ENCODE assay signal across 9 mouse cellular contexts in the genomic region with DNA sequence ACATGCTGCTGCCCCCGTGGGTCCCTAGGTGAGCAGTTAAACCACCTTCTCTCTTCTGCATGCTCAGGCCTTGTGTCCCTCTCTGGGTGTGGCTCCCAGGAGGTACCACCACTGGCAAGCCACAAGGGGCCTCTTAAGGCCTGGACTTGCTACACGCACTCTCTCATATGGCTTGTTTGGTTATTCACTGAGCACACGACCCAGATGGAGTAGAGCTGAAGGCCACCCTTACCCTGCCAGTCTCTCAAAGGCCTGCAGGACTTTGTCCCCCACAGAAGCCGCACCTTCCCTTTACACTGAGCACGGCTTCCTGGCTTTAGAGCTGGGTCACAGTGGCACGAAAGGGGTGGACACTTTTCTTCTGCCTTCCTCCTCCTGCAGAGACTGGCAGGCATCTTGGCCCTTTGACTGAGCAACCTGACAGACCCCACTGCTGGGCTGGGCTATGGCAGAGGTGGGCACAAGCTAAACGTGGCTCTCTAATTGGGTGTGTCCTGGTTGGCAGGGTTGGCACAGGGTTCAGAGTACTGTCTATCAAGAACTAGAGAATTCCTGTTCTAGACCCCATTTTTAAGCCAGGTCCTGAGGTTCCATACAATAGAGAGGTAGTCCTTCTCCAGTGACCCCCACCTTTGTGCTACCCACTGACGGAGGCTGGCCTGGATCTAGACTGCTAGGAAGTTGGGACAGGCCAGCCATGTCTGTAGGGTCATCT. TPM values are rescaled to one million over a fixed set of nuclear protein-coding genes. Genes with fewer than 3 reads are reported as not detected.
DNase-seq lines count a peak whose midpoint lies in the region; ATAC-seq and TF ChIP-seq lines count a peak whose summit lies in the region.
"Had no signal": no experiment of that assay in that cellular context is flagged by ENCODE, and none has a peak within 500 bp of the region (broad histone marks: within the 10 kb centered on the region; RNA-seq: fewer than 3 reads in every experiment).

No protein-coding gene starts in this region.

- no peak overlapping the region for H3K4me2 ChIP-seq in liver, embryonic 16.5 days (ENCODE audit: low read depth, low read length)

- DNase-seq in kidney, adult 18-20 months: peak; percentile 12
- no peak for DNase-seq in kidney, adult 9 months
- peak; percentile 59 for DNase-seq in G1E (ENCODE audit: low spot score)
- no peak for DNase-seq in layer of hippocampus, postnatal 36 days
- DNase-seq in gastrocnemius, postnatal 4 days (ENCODE audit: low spot score in 2 of 2): no peak

- no peak for ATAC-seq in G1E (ENCODE audit: extremely low read depth, insufficient number of reproducible peaks, low FRiP score, poor library complexity, severe bottlenecking)
- ATAC-seq in granulocyte monocyte progenitor cell, adult 5-6 weeks (replicated peaks; ENCODE audit: poor library complexity, severe bottlenecking): peak; percentile 7
- ATAC-seq in liver, embryonic 16.5 days (ENCODE audit: low read depth): no peak
- ATAC-seq in megakaryocyte-erythroid progenitor cell, adult 5-6 weeks (replicated peaks; ENCODE audit: low FRiP score, low TSS enrichment, poor library complexity, severe bottlenecking): no peak

- no peaks in the 10 kb centered on the region for H3K27me3 ChIP-seq in G1E (ENCODE audit: insufficient read depth, low read length)
- no peaks in the 10 kb centered on the region for H3K27me3 ChIP-seq in liver, embryonic 16.5 days (ENCODE audit: control insufficient read depth, insufficient read depth, low read depth, low read length)

- H3K9me3 ChIP-seq in G1E (replicated peaks): peaks cover 6% of the 10 kb centered on the region
- no peaks in the 10 kb centered on the region for H3K9me3 ChIP-seq in liver, embryonic 16.5 days (replicated peaks; ENCODE audit: control insufficient read depth, low read length)

- H3K4me3 ChIP-seq in G1E (ENCODE audit: low read depth, low read length): peak overlapping the region; percentile 73
- H3K4me3 ChIP-seq in liver, embryonic 16.5 days (ENCODE audit: low read depth, low read length): no peak overlapping the region

- no peak for TF ChIP-seq CTCF in G1E (IDR thresholded peaks at IDR 0.05; ENCODE audit: low read depth, low read length)

- peaks cover 53% of the 10 kb centered on the region for H3K36me3 ChIP-seq in G1E (replicated peaks)
- no peaks in the 10 kb centered on the region for H3K36me3 ChIP-seq in liver, embryonic 16.5 days (ENCODE audit: control insufficient read depth, insufficient read depth)

- H3K27ac ChIP-seq in liver, embryonic 16.5 days (ENCODE audit: low read length): peak overlapping the region; percentile 18; the same call in 1 of the 2 replicates
- H3K27ac ChIP-seq: liver, embryonic 14.5 days had no signal

- H3K4me1 ChIP-seq in G1E (ENCODE audit: insufficient read depth, low read depth, low read length): peaks cover 95% of the 10 kb centered on the region
- peaks cover 16% of the 10 kb centered on the region for H3K4me1 ChIP-seq in liver, embryonic 16.5 days (ENCODE audit: control insufficient read depth, low read depth, low read length)

- WGBS in liver, embryonic 16.5 days (ENCODE audit: insufficient replicate concordance): 26% methylated on average over 8 of the region's 8 CpGs

- H3K9ac ChIP-seq in liver, embryonic 16.5 days (ENCODE audit: low read depth, low read length): no peak overlapping the region
- H3K9ac ChIP-seq: liver, embryonic 14.5 days had no signal

RNA-seq across cellular contexts. Expression of a gene that starts 2.8 kb away (rescaled TPM):
- total RNA-seq in G1E (2014; fragmentation: Nextera tagmentation): 140 and 142 TPM in 2 replicates
- total RNA-seq in G1E (2017): 91.7 and 120 TPM in 2 replicates
- 35.1 and 38.7 TPM in 2 replicates for polyA plus RNA-seq in G1E (2012)
- total RNA-seq in granulocyte monocyte progenitor cell, adult 5-6 weeks (2014; fragmentation: Nextera tagmentation): 9.8 and 13.1 TPM in 2 replicates
- total RNA-seq in granulocyte monocyte progenitor cell, adult 5-6 weeks (2017): 14.4 and 17.5 TPM in 2 replicates
- polyA plus RNA-seq in liver, embryonic 16.5 days (2015; fragmentation: Nextera tagmentation; extraction: Ambion mirVana): 3.1 and 3.4 TPM in 2 replicates
- 5.4 and 5.5 TPM in 2 replicates for total RNA-seq in megakaryocyte-erythroid progenitor cell, adult 5-6 weeks (2014; fragmentation: Nextera tagmentation)
- 7.4 and 7.8 TPM in 2 replicates for total RNA-seq in megakaryocyte-erythroid progenitor cell, adult 5-6 weeks (2017)
- under 1 TPM; 0.51 to 0.67 TPM for total RNA-seq in layer of hippocampus, postnatal 36 days (2021)
- 1 to 10 TPM; 2.8 to 2.9 TPM for total RNA-seq in gastrocnemius, postnatal 4 days (2021)

RNA-seq across cellular contexts. Expression of a gene that starts 27.2 kb away (rescaled TPM):
- total RNA-seq in G1E (2014; fragmentation: Nextera tagmentation) (97.4 and 117 TPM in 2 replicates), G1E (2017) (96.4 and 97.8 TPM in 2 replicates)
- 10.4 and 12.2 TPM in 2 replicates for polyA plus RNA-seq in G1E (2012)
- 63.8 and 67.1 TPM in 2 replicates for total RNA-seq in granulocyte monocyte progenitor cell, adult 5-6 weeks (2014; fragmentation: Nextera tagmentation)
- total RNA-seq in granulocyte monocyte progenitor cell, adult 5-6 weeks (2017): 155 and 170 TPM in 2 replicates
- 19.6 and 19.8 TPM in 2 replicates for polyA plus RNA-seq in liver, embryonic 16.5 days (2015; fragmentation: Nextera tagmentation; extraction: Ambion mirVana)
- total RNA-seq in megakaryocyte-erythroid progenitor cell, adult 5-6 weeks (2014; fragmentation: Nextera tagmentation): 48.7 and 55.4 TPM in 2 replicates
- total RNA-seq in megakaryocyte-erythroid progenitor cell, adult 5-6 weeks (2017): 54.7 and 89.5 TPM in 2 replicates
- total RNA-seq in layer of hippocampus, postnatal 36 days (2021): 10 to 100 TPM; 43.9 to 48.1 TPM
- total RNA-seq in gastrocnemius, postnatal 4 days (2021): 10 to 100 TPM; 38.4 to 40.3 TPM

RNA-seq across cellular contexts. Expression of a gene that starts 35.9 kb away (rescaled TPM):
- 5.5 and 8.7 TPM in 2 replicates for total RNA-seq in G1E (2014; fragmentation: Nextera tagmentation)
- total RNA-seq in G1E (2017): 8.2 and 8.4 TPM in 2 replicates
- polyA plus RNA-seq in G1E (2012): 32.1 and 33.6 TPM in 2 replicates
- total RNA-seq in granulocyte monocyte progenitor cell, adult 5-6 weeks (2014; fragmentation: Nextera tagmentation): 36.0 and 42.2 TPM in 2 replicates
- 33.7 and 33.9 TPM in 2 replicates for total RNA-seq in granulocyte monocyte progenitor cell, adult 5-6 weeks (2017)
- 3.6 and 4.9 TPM in 2 replicates for polyA plus RNA-seq in liver, embryonic 16.5 days (2015; fragmentation: Nextera tagmentation; extraction: Ambion mirVana)
- 6.0 and 7.6 TPM in 2 replicates for total RNA-seq in megakaryocyte-erythroid progenitor cell, adult 5-6 weeks (2014; fragmentation: Nextera tagmentation)
- total RNA-seq in megakaryocyte-erythroid progenitor cell, adult 5-6 weeks (2017): 3.2 and 4.3 TPM in 2 replicates
- total RNA-seq in layer of hippocampus, postnatal 36 days (2021): 10 to 100 TPM; 12.6 to 14.9 TPM
- total RNA-seq in gastrocnemius, postnatal 4 days (2021): 10 to 100 TPM; 17.7 to 18.9 TPM

Comparison
In these comparisons a context has a peak if more than half of its experiments do, and no peak if none do; other contexts are left out.
1. DNase-seq: peak in kidney, adult 18-20 months (single experiment) and G1E (single experiment); none in kidney, adult 9 months (single experiment), layer of hippocampus, postnatal 36 days (0 of 2) and gastrocnemius, postnatal 4 days (0 of 2).
2. RNA of a gene that starts 2.8 kb away (total RNA-seq): 91.7 to 142 TPM in G1E; 9.8 to 17.5 TPM in granulocyte monocyte progenitor cell, adult 5-6 weeks, 5.4 to 7.8 TPM in megakaryocyte-erythroid progenitor cell, adult 5-6 weeks, 2.8 to 2.9 TPM in gastrocnemius, postnatal 4 days and 0.51 to 0.67 TPM in layer of hippocampus, postnatal 36 days; every median in the first group is over 4 times any median in the second.